Mouse (Mus musculus) small intestine, adult 2 months (tissue): ENCODE results near the gene Car5b.

Source experiments
- CTCF ChIP-seq: fragments of 200-500 bp; IDR thresholded peaks from 2 replicates; pipeline ENCODE4 v1.5.1; 2012; ENCODE audit warnings: low read depth, mild to moderate bottlenecking, control low read depth, inconsistent platforms, low read length, moderate library complexity, mixed read lengths; ENCODE audit not compliant: insufficient replicate concordance, insufficient read length; ENCODE audit errors: extremely low read depth
- POLR2A ChIP-seq: fragments of 200-500 bp; IDR thresholded peaks from 2 replicates; pipeline ENCODE4 v1.6.1; 2012; ENCODE audit warnings: low read depth, mild to moderate bottlenecking, control low read depth, inconsistent platforms, low read length, moderate library complexity

DNA sequence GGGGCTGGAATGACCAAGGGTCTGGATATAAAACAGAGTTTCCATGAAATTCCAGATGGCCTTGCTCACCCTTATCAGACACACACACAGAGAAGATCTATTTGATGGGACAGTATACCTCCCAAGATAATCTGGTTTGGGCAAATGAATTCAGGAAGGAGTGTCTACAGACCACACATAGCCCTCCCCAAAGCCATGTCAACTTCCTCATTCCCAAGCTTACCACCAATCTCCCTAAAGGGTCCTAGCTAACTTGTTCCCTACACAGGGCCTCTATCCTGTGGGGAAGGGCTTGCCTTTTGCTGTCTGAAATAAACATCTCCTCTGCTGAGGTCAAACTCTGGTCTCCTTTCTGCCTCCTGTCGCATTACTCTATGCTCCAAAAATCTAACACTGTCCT, 46.7 kb downstream of the Car5b start:
- TF ChIP-seq CTCF (no peak), POLR2A (no peak)
